ENCODE assay signal across 8 mouse cellular contexts in the genomic region with DNA sequence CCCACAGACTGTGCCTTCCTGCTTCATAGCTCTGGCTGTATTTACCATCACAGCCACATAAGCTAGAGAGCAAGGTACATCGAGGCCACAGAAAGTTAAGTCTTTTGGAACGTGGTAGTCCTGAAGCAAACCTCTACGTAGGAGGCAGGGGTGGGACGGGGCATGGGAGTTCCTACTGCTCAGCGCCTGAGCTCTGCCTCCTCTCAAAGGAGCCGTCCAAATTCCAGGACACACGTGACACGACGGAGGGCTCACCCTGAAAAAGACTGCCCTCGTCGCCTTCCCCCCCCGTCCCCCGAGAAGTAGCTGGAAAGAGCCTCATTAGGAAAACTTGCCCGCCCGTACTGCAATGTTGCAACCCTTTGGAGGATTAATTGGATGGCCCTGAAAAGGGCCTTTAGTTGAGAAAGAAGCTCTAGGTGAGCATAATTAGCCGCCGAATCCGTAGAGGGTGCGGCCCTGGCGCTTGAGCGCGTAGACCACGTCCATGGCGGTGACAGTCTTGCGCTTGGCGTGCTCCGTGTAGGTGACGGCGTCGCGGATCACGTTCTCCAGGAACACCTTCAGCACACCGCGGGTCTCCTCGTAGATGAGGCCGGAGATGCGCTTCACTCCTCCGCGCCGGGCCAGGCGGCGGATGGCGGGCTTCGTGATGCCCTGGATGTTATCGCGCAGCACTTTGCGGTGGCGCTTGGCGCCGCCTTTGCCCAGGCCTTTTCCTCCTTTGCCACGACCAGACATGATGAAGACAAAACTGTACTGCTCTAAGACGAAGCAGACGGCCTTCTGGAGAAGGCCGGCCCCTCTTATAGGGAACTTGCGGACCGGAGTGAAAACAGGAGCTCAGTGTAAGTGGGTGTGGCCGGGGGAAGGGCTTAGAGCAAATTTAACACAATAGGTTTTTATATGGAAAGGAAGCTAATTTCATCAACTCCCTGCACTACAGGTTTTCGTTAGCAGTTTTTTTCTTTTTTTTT. TPM values are rescaled to one million over a fixed set of nuclear protein-coding genes. Genes with fewer than 3 reads are reported as not detected.
DNase-seq lines count a peak whose midpoint lies in the region; ATAC-seq and TF ChIP-seq lines count a peak whose summit lies in the region.
"Not testable (repeated sequence)": the region's sequence is repeated elsewhere in the genome, so short reads cannot be mapped to it uniquely, and the experiment has no call there.

A gene (minus strand): TSS at position 779 of the 977 bp plus-strand sequence.

- not testable (repeated sequence) for H3K4me1 ChIP-seq in embryonic facial prominence, embryonic 15.5 days; intestine, embryonic 14.5 days (replicated peaks; ENCODE audit: control insufficient read depth, insufficient read depth, low read length); lung, postnatal 0 days (ENCODE audit: insufficient read depth, low read depth, low read length)

- not testable (repeated sequence) for TF ChIP-seq EP300 in lung, postnatal 0 days (IDR thresholded peaks at IDR 0.05)

- intact Hi-C loops in left cerebral cortex, adult 2 months (cut with DNase I) = not testable (repeated sequence)

- not testable (repeated sequence) for H3K9ac ChIP-seq in embryonic facial prominence, embryonic 15.5 days; intestine, embryonic 14.5 days (ENCODE audit: low read length); lung, postnatal 0 days (replicated peaks; ENCODE audit: low read depth)

- not testable (repeated sequence) for H3K9me3 ChIP-seq in embryonic facial prominence, embryonic 15.5 days (replicated peaks); intestine, embryonic 14.5 days (ENCODE audit: control insufficient read depth, low read length); lung, postnatal 0 days (ENCODE audit: low read length)

- not testable (repeated sequence) for TF ChIP-seq CTCF in left cerebral cortex, adult 2 months (IDR thresholded peaks at IDR 0.05); lung, postnatal 0 days (IDR thresholded peaks at IDR 0.05)

- H3K27ac ChIP-seq in embryonic facial prominence, embryonic 15.5 days (replicated peaks); left cerebral cortex, adult 2 months; lung, postnatal 0 days (ENCODE audit: low read length): not testable (repeated sequence)
- peak within 1 kb of the TSS; percentile 27; the same call in 1 of the 2 replicates for H3K27ac ChIP-seq in intestine, embryonic 14.5 days (ENCODE audit: low read depth)

- H3K4me3 ChIP-seq in embryonic facial prominence, embryonic 15.5 days (replicated peaks) = peak within 1 kb of the TSS; percentile 25
- peak within 1 kb of the TSS; percentile 8; the same call in 1 of the 2 replicates for H3K4me3 ChIP-seq in intestine, embryonic 14.5 days (ENCODE audit: low read depth, low read length)
- H3K4me3 ChIP-seq in left cerebral cortex, adult 2 months; lung, postnatal 0 days (ENCODE audit: low read depth, low read length): not testable (repeated sequence)

- ATAC-seq in embryonic facial prominence, embryonic 15.5 days (ENCODE audit: insufficient number of reproducible peaks, low FRiP score, low TSS enrichment, low read depth) = peak; percentile 87
- peak; percentile 85 for ATAC-seq in intestine, embryonic 14.5 days (replicated peaks; ENCODE audit: low FRiP score, low TSS enrichment, low read depth)
- ATAC-seq in lung, postnatal 0 days = peak; percentile 81
- ATAC-seq in neutrophil, adult 5-6 weeks (ENCODE audit: extremely low read depth, insufficient number of reproducible peaks, low FRiP score, poor library complexity, severe bottlenecking) = peak; percentile 69

- DNase-seq in adrenal gland, adult 8-10 months = peak; percentile 28
- DNase-seq in heart, adult 18-20 months = peak; percentile 45 to 47
- not testable (repeated sequence) for DNase-seq in intestine, embryonic 14.5 days (ENCODE audit: low spot score); lung, postnatal 0 days (ENCODE audit: low spot score)
- peak; percentile 22 to 26 for DNase-seq in left cerebral cortex, adult 2 months (ENCODE audit: extremely low spot score in 1 of 2, low spot score in 2 of 2)
- peak; percentile 40 to 54 for DNase-seq in thymus, postnatal 36 days

- not testable (repeated sequence) for H3K36me3 ChIP-seq in embryonic facial prominence, embryonic 15.5 days; intestine, embryonic 14.5 days (ENCODE audit: control insufficient read depth, insufficient read depth, low read length); lung, postnatal 0 days (ENCODE audit: insufficient read depth, low read length)

- H3K27me3 ChIP-seq in embryonic facial prominence, embryonic 15.5 days; intestine, embryonic 14.5 days (replicated peaks; ENCODE audit: control insufficient read depth, insufficient read depth, low read length); lung, postnatal 0 days (replicated peaks; ENCODE audit: insufficient read depth, low read length): not testable (repeated sequence)

- H3K4me2 ChIP-seq in embryonic facial prominence, embryonic 15.5 days (replicated peaks) = peak within 1 kb of the TSS; percentile 31; the same call in 1 of the 2 replicates
- peak within 1 kb of the TSS; percentile 33; the same call in 1 of the 2 replicates for H3K4me2 ChIP-seq in intestine, embryonic 14.5 days (ENCODE audit: low read length)
- not testable (repeated sequence) for H3K4me2 ChIP-seq in lung, postnatal 0 days (replicated peaks; ENCODE audit: low read depth, low read length)

- 0% methylated on average over 27 of the region's 58 CpGs for WGBS in embryonic facial prominence, embryonic 15.5 days
- WGBS in intestine, embryonic 14.5 days = 0% methylated on average over 22 of the region's 58 CpGs
- 0% methylated on average over 15 of the region's 58 CpGs for WGBS in lung, postnatal 0 days

RNA-seq across cellular contexts. Expression of the gene that starts here (rescaled TPM):
- 100 to 1,000 TPM in 2 of 4 experiments, 10 to 100 TPM in 2; 56.8 to 227 (median 113) TPM for total RNA-seq in adrenal gland, adult 8-10 months (2022)
- 10.7 and 11.9 TPM in 2 replicates for polyA plus RNA-seq in embryonic facial prominence, embryonic 15.5 days (2015; fragmentation: Nextera tagmentation; extraction: Ambion mirVana)
- total RNA-seq in heart, adult 18-20 months (2021) = 1 to 10 TPM; 4.7 to 9.4 TPM
- 20.6 and 22.9 TPM in 2 replicates for polyA plus RNA-seq in intestine, embryonic 14.5 days (2014; fragmentation: Nextera tagmentation; extraction: Ambion mirVana)
- 10 to 100 TPM; 18.7 to 21.6 TPM for total RNA-seq in left cerebral cortex, adult 2 months (2021)
- polyA plus RNA-seq in lung, postnatal 0 days (2015; fragmentation: Nextera tagmentation; extraction: Ambion mirVana) = 4.6 and 6.0 TPM in 2 replicates
- total RNA-seq in neutrophil, adult 5-6 weeks (2017) = 171 and 217 TPM in 2 replicates
